Comparison of ENCODE assay signal across 13 mouse cellular contexts in the genomic region with DNA sequence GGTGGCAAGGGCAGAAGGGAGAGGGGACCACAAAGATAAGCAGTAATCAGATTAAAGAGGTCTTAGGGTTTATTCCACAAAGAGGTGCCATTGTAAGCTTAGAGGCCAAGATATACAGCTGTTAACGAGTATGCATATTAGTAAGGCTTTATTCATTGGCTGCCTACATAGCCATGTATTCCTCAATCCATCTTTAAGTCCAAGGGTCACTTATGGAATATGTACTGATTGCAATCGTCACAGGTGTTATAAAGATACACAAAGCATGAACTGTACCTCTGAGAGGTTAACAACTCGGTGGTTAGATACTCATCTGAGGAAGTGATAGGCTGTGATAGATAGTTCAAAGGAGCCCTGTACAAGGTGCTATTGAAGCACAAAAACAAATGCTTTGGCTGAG.
"Had no signal": no experiment of that assay in that cellular context is flagged by ENCODE, and none has a peak within 500 bp of the region (broad histone marks: within the 10 kb centered on the region; RNA-seq: fewer than 3 reads in every experiment).

No protein-coding gene starts in this region.

- H3K4me1 ChIP-seq: liver, embryonic 12.5 days; neural tube, embryonic 13.5 days had no signal

- ATAC-seq: inflammation-experienced regulatory T-cells, adult 6 months; liver, embryonic 12.5 days; midbrain, embryonic 16.5 days had no signal

- H3K4me2 ChIP-seq: limb, embryonic 15.5 days; liver, embryonic 12.5 days; midbrain, embryonic 12.5 days; neural tube, embryonic 13.5 days had no signal

- H3K9me3 ChIP-seq: limb, embryonic 15.5 days; liver, embryonic 12.5 days; midbrain, embryonic 12.5 days; neural tube, embryonic 13.5 days had no signal

- H3K36me3 ChIP-seq: limb, embryonic 15.5 days; liver, embryonic 12.5 days; midbrain, embryonic 12.5 days; neural tube, embryonic 13.5 days had no signal

- H3K27ac ChIP-seq: kidney, postnatal 0 days; liver, embryonic 12.5 days; midbrain, embryonic 12.5 days; neural tube, embryonic 13.5 days had no signal

- DNase-seq: kidney, adult 9 months; kidney, postnatal 4 days; lung, postnatal 14 days; right cerebral cortex, postnatal 4 days; thymus, adult 18-20 months; thymus, postnatal 25 days had no signal

- H3K9ac ChIP-seq: limb, embryonic 15.5 days; liver, embryonic 12.5 days; midbrain, embryonic 12.5 days; neural tube, embryonic 13.5 days had no signal

- H3K27me3 ChIP-seq: limb, embryonic 15.5 days; liver, embryonic 12.5 days; midbrain, embryonic 12.5 days; neural tube, embryonic 13.5 days had no signal

- H3K4me3 ChIP-seq: limb, embryonic 15.5 days; liver, embryonic 12.5 days; midbrain, embryonic 12.5 days; neural tube, embryonic 13.5 days had no signal
